Mouse (Mus musculus): Measurements from ENCODE around the gene Pkhd1.

DNA sequence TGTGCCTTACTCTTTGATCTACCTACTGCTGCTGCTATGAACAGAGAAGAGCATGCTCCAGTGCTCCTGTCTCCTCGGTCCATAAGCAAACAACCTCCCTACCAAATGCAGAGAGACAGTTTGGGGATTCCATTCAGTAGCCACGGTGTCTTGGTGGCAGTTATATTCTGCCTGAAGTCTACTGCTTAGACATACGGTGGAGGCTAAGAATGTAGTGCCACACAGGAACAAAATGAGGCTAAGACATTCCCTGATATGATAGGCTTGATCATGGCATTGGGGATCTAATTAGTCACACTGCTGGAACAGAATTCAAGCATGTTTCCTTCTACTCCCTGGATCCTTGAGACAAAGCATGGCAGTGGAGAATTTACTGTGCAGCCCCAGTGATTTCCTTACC is 48.4 kb downstream of the Pkhd1 start:
- TF ChIP-seq CTCF (IDR thresholded peaks at IDR 0.05; ENCODE audit: low read depth, low read length) = no peak
- TF ChIP-seq POLR2A (IDR thresholded peaks at IDR 0.05; ENCODE audit: extremely low read depth, insufficient read depth, low read length) = no peak
